Mouse (Mus musculus): ENCODE measurements around the gene Shq1. TPM values are rescaled to one million over a fixed set of nuclear protein-coding genes. Genes with fewer than 3 reads are reported as not detected.

The Shq1 gene
- polyA plus RNA-seq, 1 experiment from 2014 or later, result 27.4 TPM

DNA sequence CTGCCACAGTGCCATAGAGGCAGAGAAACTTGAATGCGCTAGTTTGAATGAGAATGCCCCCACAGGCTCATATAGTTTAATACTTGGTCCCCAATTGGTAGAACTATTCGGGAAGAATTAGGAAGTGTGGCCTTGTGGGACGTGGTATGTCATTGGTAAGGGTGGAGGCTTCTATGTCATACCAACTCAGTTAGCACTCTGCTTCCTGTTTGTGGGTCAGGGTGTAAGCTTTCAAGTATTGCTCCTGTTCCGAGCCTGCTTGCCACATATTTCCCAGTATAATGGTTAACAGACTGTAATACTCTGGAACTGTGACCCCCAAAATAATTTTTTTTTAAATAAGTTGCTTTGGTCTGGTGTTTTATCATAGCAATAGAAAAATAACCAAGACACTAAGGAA lies 54.8 kb downstream of the Shq1 start:
- Histone ChIP-seq H3K36me3 (replicated peaks) (peaks cover 5% of the 10 kb centered on the region; the same call in 1 of the 2 replicates), H3K9me3 (no peaks in the 10 kb centered on the region), H3K4me3 (no peak overlapping the region), H3K4me1 (peaks cover 9% of the 10 kb centered on the region), H3K27ac (no peak overlapping the region), H3K27me3 (ENCODE audit: poor library complexity, severe bottlenecking) (no peaks in the 10 kb centered on the region)
- DNase-seq (ENCODE audit: extremely low spot score, low spot score), result no peak
- 93% methylated on average over 4 of the region's 4 CpGs for WGBS

DNA sequence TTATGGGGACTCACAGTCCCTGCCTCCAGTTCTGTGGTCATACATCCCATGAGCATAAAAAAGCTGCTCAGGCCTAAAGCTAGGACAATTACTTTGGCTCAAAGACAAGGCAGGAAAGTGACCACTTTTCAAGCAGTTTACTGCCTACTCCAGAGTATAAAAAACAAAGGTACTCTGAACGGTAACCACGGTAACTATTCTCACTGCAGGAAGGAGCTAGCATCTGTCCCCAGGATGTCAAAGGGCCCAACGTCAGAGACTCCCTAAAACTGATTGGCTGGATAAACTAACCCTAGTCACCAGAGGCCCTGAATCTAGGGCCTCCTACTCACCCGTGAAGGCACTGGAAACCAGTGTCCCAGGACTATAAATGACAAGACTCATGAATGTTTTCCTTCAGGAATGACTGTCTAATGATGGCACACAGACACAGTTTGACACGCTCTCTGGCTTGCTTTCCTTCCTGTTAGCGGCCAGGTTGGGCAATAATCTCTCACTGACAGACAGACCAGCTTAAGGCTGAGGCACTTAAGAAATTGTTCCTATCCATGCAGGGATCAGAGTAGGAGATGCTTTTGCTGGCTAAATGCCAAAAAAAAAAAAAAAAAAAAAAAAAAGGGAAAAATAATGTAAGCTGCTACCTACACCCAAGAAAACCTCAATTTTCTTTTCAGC lies 57.2 kb downstream of the Shq1 start:
- DNase-seq (ENCODE audit: extremely low spot score, low spot score), result no peak
- Histone ChIP-seq H3K4me3 (no peak overlapping the region), H3K4me1 (peaks cover 9% of the 10 kb centered on the region), H3K36me3 (replicated peaks) (peaks cover 16% of the 10 kb centered on the region; the same call in 1 of the 2 replicates), H3K27ac (no peak overlapping the region), H3K27me3 (ENCODE audit: poor library complexity, severe bottlenecking) (no peaks in the 10 kb centered on the region), H3K9me3 (no peaks in the 10 kb centered on the region)
- WGBS, result 69% methylated on average over 6 of the region's 6 CpGs

DNA sequence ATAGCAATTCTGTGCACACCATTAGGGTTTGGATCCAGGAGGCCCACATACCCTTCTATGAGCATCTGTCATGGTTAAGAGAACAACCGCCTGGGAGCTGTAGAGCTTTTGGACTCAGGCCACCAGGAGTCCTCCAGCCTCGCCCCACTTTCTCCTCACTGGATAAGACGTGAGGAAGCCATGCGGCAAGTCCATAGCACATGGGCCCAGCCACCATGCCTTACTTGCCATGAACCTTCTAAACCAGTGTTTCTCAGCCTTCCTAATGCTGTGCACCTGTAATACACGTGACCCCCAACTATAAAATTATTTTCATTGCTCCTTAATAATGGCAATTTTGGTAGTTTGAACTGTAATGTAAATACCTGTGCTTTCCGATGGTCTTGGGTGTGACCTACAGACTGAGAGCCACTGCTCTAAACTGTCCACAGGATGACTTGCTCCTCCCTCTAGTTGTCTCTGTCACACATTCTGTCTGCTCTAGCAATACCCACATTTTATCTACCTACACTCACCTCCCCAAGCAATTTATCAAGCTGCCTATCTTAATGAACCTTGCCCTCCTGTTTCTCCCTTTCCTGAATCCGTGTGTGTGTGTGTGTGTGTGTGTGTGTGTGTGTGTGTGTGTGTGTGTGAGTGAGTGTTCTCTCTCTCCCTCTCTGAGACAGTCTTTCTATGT lies 59.9 kb downstream of the Shq1 start:
- Histone ChIP-seq H3K9me3 (no peaks in the 10 kb centered on the region), H3K4me3 (no peak overlapping the region), H3K36me3 (replicated peaks) (peaks cover 26% of the 10 kb centered on the region; the same call in 1 of the 2 replicates), H3K4me1 (peaks cover 9% of the 10 kb centered on the region), H3K27ac (no peak overlapping the region), H3K27me3 (ENCODE audit: poor library complexity, severe bottlenecking) (no peaks in the 10 kb centered on the region)
- DNase-seq (ENCODE audit: extremely low spot score, low spot score), result no peak
- 91% methylated on average over 7 of the region's 7 CpGs for WGBS

DNA sequence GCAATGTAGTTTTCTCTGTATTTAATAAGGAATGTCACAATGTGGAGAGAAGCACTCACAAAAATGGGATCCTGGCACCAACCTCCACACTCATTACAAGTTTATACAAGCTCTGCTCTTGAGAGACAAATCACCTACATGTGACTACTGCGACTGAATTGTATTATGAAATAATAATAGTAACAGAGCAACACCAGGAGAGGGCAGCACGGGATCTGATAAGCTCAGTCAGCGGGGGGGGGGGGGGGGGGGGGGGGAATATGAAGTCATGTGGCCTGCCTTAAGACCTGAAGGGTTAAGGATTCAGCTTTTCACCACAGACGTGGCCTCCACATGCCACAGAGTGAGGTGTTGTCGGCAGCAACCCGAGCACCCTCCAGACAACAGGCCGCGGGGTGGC lies 60.8 kb downstream of the Shq1 start:
- H3K27ac ChIP-seq, result no peak overlapping the region
- H3K36me3 ChIP-seq (replicated peaks), result peaks cover 26% of the 10 kb centered on the region; the same call in 1 of the 2 replicates
- H3K9me3 ChIP-seq, result no peaks in the 10 kb centered on the region
- no peaks in the 10 kb centered on the region for H3K27me3 ChIP-seq (ENCODE audit: poor library complexity, severe bottlenecking)
- H3K4me3 ChIP-seq, result no peak overlapping the region
- 88% methylated on average over 7 of the region's 8 CpGs for WGBS
- peaks cover 9% of the 10 kb centered on the region for H3K4me1 ChIP-seq
- DNase-seq (ENCODE audit: extremely low spot score, low spot score), result no peak

DNA sequence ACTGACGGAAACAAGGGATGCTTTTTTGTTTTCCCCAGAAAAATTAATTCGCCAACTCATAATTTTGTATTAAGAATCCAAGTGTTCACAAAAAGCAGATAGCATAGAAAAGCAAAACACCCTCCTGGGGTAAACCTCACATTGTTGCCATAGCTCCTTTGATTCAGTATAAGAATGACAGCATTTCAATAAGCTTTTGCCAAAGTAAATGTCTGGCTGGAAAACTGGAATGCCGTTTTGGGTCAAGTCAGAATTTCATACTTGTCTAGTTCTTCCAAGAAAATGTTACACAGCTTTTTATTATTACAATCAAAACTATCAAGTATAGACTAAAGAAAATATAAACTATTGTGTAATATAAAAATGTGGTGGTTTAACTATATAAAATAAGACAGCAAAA lies 61.7 kb downstream of the Shq1 start:
- H3K36me3 ChIP-seq (replicated peaks), result peaks cover 26% of the 10 kb centered on the region; the same call in 1 of the 2 replicates
- H3K9me3 ChIP-seq, result no peaks in the 10 kb centered on the region
- peaks cover 9% of the 10 kb centered on the region for H3K4me1 ChIP-seq
- DNase-seq (ENCODE audit: extremely low spot score, low spot score), result no peak
- H3K27ac ChIP-seq, result no peak overlapping the region
- H3K4me3 ChIP-seq, result no peak overlapping the region
- no peaks in the 10 kb centered on the region for H3K27me3 ChIP-seq (ENCODE audit: poor library complexity, severe bottlenecking)
- WGBS, result 92% methylated on average over 3 of the region's 3 CpGs

DNA sequence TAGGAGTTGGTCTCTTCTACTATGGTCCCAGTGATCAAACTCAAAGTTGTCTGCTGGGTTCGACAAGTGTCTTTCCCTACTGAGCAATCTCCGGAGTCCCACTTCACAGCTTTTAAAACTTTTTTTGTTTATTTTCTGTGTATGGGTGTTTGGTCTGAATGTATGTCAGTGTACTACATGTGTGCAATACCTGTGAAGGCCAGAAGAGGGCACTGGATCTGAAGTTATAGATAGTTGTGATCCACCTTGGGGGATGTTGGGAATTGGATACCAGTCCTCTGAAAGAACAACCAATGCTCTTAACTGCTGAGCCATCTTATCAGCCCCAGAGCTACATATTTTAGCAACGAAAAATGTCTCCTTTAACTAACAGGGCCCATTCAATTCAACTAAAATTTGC lies 62.5 kb downstream of the Shq1 start:
- 92% methylated on average over 3 of the region's 3 CpGs for WGBS
- H3K27me3 ChIP-seq (ENCODE audit: poor library complexity, severe bottlenecking), result no peaks in the 10 kb centered on the region
- no peak for DNase-seq (ENCODE audit: extremely low spot score, low spot score)

DNA sequence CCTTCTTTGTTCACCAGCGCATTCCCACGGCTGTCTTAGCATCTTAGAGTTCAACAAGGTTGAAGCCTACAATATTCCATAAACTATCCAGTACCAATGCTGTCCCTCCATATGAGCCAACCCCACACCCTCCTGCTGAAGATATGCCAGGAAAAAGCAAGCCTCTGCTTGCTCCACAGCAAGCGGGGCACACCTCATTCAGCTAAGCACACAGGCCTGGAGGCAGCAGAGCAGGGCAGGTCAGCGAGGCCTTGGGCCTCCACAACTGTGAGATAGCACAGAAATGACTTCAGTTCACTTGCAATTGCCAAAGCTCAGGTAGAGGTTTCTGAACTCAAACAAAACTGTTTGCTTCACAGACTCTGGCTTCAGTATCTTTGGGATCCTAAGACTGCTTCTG lies 64.2 kb downstream of the Shq1 start:
- no peak overlapping the region for H3K27ac ChIP-seq
- H3K4me3 ChIP-seq, result no peak overlapping the region
- 87% methylated on average over 4 of the region's 4 CpGs for whole genome bisulfite sequencing
- no peak for DNase-seq (ENCODE audit: extremely low spot score, low spot score)
- no peaks in the 10 kb centered on the region for H3K27me3 ChIP-seq (ENCODE audit: poor library complexity, severe bottlenecking)
- no peaks in the 10 kb centered on the region for H3K9me3 ChIP-seq
- H3K4me1 ChIP-seq, result peaks cover 8% of the 10 kb centered on the region
- peaks cover 38% of the 10 kb centered on the region; the same call in 1 of the 2 replicates for H3K36me3 ChIP-seq (replicated peaks)

More for the DNA sequence above, 62.5 kb downstream of the Shq1 start:
- Histone ChIP-seq H3K36me3 (replicated peaks) (peaks cover 34% of the 10 kb centered on the region; the same call in 1 of the 2 replicates), H3K4me3 (no peak overlapping the region), H3K9me3 (no peaks in the 10 kb centered on the region), H3K27ac (no peak overlapping the region), H3K4me1 (peaks cover 3% of the 10 kb centered on the region)

DNA sequence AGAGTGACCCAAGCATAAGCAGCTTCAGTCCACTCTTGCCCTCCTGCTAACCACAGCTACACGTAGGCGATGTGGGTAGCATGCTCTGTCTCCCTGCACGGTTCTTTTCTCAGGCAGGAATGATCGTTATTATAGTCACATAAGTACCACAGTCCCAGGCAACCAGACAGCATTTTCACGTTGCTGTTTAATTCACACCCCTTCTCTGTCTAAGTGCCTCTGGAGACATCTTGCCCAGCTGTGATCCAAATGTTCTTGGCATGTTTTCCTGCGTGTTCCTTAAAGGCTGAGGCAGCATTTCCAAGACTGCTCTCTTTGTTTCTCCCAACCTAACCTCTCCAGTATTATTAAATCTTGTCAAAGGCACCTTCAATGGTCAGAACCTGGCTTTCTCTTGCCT lies 67.3 kb downstream of the Shq1 start:
- 89% methylated on average over 6 of the region's 6 CpGs for WGBS
- H3K27ac ChIP-seq, result no peak overlapping the region
- no peak for DNase-seq (ENCODE audit: extremely low spot score, low spot score)
- peaks cover 17% of the 10 kb centered on the region for H3K4me1 ChIP-seq
- no peaks in the 10 kb centered on the region for H3K27me3 ChIP-seq (ENCODE audit: poor library complexity, severe bottlenecking)
- H3K36me3 ChIP-seq (replicated peaks), result peaks cover 22% of the 10 kb centered on the region; the same call in 1 of the 2 replicates
- no peak overlapping the region for H3K4me3 ChIP-seq
- H3K9me3 ChIP-seq, result no peaks in the 10 kb centered on the region

DNA sequence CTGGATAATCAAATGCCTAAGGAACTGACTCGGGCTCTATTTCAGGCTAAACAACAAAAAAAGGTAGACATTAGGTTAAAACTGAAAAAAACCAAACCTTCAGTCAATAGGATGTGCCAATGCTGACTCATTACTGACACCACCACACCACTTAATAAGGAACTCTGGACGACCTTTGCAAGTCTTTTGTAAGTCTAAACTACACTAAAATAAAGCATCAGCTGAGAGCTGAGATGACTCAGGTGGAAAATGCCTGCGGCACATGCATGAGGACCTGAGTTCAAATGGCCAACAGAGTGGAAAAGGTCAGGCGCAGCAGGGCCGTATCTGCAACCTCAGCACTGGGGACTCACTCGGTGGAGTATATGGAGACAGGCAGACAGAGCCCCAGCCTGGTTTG lies 69.3 kb downstream of the Shq1 start:
- Histone ChIP-seq H3K9me3 (no peaks in the 10 kb centered on the region), H3K27ac (no peak overlapping the region), H3K27me3 (ENCODE audit: poor library complexity, severe bottlenecking) (no peaks in the 10 kb centered on the region), H3K4me3 (no peak overlapping the region), H3K4me1 (peaks cover 17% of the 10 kb centered on the region), H3K36me3 (replicated peaks) (peaks cover 13% of the 10 kb centered on the region; the same call in 1 of the 2 replicates)
- 87% methylated on average over 6 of the region's 6 CpGs for WGBS
- no peak for DNase-seq (ENCODE audit: extremely low spot score, low spot score)

DNA sequence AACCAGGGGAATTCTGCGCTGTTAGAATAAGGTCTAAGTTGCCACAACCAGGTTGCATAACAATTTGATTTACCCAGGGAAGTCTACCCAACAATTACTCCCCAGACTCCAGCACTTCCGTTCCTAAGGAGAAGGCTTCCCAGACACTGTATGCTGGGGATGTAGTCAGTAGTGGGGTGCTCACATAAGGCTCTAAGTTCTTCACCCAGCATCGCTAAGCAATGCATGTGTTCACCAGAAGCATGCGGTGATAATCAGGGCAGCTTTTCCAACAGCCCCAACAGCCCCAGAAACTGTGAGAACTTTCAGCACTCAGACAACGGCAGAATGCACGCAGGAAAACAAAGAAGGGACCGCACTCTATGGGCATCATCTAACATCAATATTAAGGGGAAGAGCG lies 77.1 kb downstream of the Shq1 start:
- DNase-seq (ENCODE audit: extremely low spot score, low spot score), result no peak
- Histone ChIP-seq H3K36me3 (replicated peaks) (no peaks in the 10 kb centered on the region), H3K27ac (peak overlapping the region; percentile 65), H3K9me3 (no peaks in the 10 kb centered on the region), H3K27me3 (ENCODE audit: poor library complexity, severe bottlenecking) (no peaks in the 10 kb centered on the region), H3K4me1 (peaks cover 19% of the 10 kb centered on the region), H3K4me3 (no peak overlapping the region)
- 73% methylated on average over 8 of the region's 8 CpGs for WGBS

DNA sequence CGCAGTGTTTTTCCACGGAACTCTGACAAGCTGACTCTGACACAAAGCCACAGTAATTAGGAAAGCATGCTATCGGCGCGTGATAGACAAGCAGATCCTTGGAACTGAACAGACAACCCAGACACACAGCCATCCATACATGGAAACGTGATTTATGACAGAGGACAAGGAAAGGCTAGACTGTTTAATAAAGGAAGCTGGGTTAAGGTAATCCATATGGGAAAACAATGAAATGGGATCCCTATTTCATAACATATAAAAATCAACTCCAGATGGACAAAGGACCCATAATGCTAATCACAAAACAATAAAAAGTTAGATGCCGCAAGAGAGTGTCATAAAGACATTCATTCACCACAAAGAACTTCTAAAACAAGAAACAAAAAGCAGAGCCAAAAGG lies 78.0 kb downstream of the Shq1 start:
- H3K27ac ChIP-seq, result 0 out of 2 replicates have a peak overlapping the region, but pooled peaks have one; percentile 65
- H3K27me3 ChIP-seq (ENCODE audit: poor library complexity, severe bottlenecking), result no peaks in the 10 kb centered on the region

DNA sequence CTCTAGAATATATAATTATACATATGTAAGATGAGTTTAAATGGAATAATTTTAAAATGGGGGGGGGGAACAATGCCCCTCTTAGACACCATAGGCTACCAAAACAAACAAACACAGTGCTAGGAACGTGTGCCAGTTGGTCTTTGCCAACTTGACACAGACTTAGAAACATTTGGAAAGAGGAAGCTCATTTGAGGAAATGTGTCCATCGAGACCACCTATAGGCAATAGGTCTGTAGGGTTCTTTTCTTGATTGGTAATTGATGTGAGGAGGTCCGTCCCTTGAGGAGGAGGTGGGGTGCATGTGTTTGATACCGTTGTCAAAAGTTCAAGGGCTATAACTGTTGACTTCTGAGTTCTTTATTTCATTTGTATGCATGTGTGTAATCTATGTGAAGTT lies 80.4 kb downstream of the Shq1 start:
- no peaks in the 10 kb centered on the region for H3K27me3 ChIP-seq (ENCODE audit: poor library complexity, severe bottlenecking)

More for the DNA sequence above, 78.0 kb downstream of the Shq1 start:
- Histone ChIP-seq H3K9me3 (no peaks in the 10 kb centered on the region), H3K4me3 (no peak overlapping the region), H3K4me1 (peaks cover 19% of the 10 kb centered on the region), H3K36me3 (replicated peaks) (no peaks in the 10 kb centered on the region)
- DNase-seq (ENCODE audit: extremely low spot score, low spot score), result no peak
- WGBS, result 75% methylated on average over 7 of the region's 7 CpGs

DNA sequence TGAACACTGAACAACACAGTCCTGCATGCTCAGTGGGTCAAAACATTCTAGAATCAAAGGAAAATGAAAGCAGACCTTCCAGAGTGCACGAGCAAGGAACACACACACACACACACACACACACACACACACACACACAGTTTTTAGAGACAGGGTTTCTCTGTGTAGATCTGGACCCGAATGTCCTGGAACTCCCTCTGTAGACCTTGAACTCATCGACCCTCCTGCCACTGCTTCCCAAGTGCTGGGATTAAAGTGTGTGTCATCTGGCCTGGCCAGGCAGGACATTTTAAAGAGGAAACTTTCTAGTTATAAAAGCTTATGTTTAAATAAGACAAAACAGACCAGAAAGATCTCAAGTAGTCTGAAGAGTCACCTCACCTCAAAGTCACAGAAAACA lies 82.1 kb downstream of the Shq1 start:
- no peaks in the 10 kb centered on the region for H3K9me3 ChIP-seq
- peaks cover 5% of the 10 kb centered on the region; the same call in 1 of the 2 replicates for H3K36me3 ChIP-seq (replicated peaks)
- H3K4me1 ChIP-seq, result peaks cover 11% of the 10 kb centered on the region
- H3K27me3 ChIP-seq (ENCODE audit: poor library complexity, severe bottlenecking), result no peaks in the 10 kb centered on the region
- no peak for DNase-seq (ENCODE audit: extremely low spot score, low spot score)
- H3K4me3 ChIP-seq, result no peak overlapping the region
- 88% methylated on average over 3 of the region's 3 CpGs for WGBS
- H3K27ac ChIP-seq, result no peak overlapping the region

More for the DNA sequence above, 80.4 kb downstream of the Shq1 start:
- H3K9me3 ChIP-seq, result no peaks in the 10 kb centered on the region
- no peak overlapping the region for H3K27ac ChIP-seq
- H3K36me3 ChIP-seq (replicated peaks), result peaks cover 5% of the 10 kb centered on the region; the same call in 1 of the 2 replicates
- H3K4me1 ChIP-seq, result peaks cover 19% of the 10 kb centered on the region
- DNase-seq (ENCODE audit: extremely low spot score, low spot score), result no peak
- 90% methylated on average over 4 of the region's 4 CpGs for WGBS
- no peak overlapping the region for H3K4me3 ChIP-seq
